Mouse (Mus musculus): ENCODE results near the gene Tcaf3. TPM values are rescaled to one million over a fixed set of nuclear protein-coding genes. Genes with fewer than 3 reads are reported as not detected.

The Tcaf3 gene
- polyA plus RNA-seq (2012): not detected in 2 replicates

DNA sequence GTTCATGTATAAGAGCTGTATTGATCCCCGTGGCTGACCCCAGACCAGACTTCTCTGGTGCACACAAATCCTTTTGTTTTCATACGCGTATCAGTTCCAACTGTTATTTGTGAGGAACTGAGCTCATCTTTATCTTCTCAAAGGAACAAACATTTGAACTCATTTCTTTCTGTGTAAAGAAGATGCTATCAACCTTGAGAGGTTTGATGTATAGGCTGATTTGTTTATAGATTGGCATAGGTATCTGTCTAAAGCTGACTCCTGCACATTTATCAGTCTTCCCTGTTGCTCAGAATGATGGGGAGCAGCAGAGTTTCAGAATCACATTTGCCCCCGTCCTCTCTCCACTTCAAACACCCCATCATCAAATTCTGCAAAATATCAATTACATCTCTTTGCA, at the start of gene Tcaf3:
TSS of gene Tcaf3 (minus strand) at position 101 of the 400 bp plus-strand sequence.
- H3K36me3 ChIP-seq (ENCODE audit: control insufficient read depth): no peaks in the 10 kb centered on the region
- H3K27me3 ChIP-seq (ENCODE audit: control insufficient read depth): no peaks in the 10 kb centered on the region
- H3K9me3 ChIP-seq (ENCODE audit: control insufficient read depth, low read length): no peaks in the 10 kb centered on the region
- no peaks in the 10 kb centered on the region for H3K4me1 ChIP-seq (ENCODE audit: control insufficient read depth)
- TF ChIP-seq TAL1 (IDR thresholded peaks at IDR 0.05; ENCODE audit: low read length) (no peak), GATA1 (IDR thresholded peaks at IDR 0.05; ENCODE audit: low read length) (no peak)
- no peak within 1 kb of the TSS for H3K4me3 ChIP-seq (replicated peaks)

DNA sequence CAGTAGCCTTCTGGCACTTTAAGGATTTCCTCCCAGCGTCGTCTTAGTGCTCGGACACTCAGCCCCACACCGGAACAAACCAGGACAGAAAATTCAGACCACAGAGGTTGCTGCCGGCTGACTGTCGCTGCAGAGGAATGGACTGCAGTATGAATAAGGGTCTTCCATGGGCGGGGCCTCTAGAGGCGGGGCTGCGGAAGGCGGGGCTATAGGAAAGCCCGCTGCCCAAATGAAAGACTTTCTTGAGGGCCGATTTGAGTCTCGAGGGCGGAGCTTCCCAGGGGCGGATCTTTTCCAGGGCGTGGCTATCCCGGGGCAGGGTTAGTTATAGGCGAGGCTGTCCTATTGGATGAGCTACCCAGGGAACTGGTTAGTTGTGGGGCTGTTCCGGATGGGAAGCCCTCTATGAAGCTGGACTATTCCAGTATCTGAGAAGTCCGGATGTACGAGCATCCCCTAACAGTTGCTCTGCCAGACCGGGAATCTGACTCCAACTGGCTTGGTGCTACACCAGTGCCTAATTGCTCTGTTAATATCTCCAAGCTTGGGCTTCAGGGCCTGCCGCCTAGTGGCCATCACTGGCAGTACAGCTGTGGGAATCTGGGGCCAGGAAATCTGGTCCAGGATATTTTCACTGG, 47.5 kb upstream of the Tcaf3 start, which contains the start of gene Tcaf2:
TSS of gene Tcaf2 (minus strand) at position 343 of the 638 bp plus-strand sequence.
- peaks cover 5% of the 10 kb centered on the region for H3K4me1 ChIP-seq (ENCODE audit: control insufficient read depth)
- no peak for TF ChIP-seq GATA1 (IDR thresholded peaks at IDR 0.05; ENCODE audit: low read length)
- TF ChIP-seq TAL1 (IDR thresholded peaks at IDR 0.05; ENCODE audit: low read length): no peak
- no peaks in the 10 kb centered on the region for H3K27me3 ChIP-seq (ENCODE audit: control insufficient read depth)
- H3K36me3 ChIP-seq (ENCODE audit: control insufficient read depth): no peaks in the 10 kb centered on the region
- H3K9me3 ChIP-seq (ENCODE audit: control insufficient read depth, low read length): no peaks in the 10 kb centered on the region
- peak within 1 kb of the TSS; percentile 16 for H3K4me3 ChIP-seq (replicated peaks)

DNA sequence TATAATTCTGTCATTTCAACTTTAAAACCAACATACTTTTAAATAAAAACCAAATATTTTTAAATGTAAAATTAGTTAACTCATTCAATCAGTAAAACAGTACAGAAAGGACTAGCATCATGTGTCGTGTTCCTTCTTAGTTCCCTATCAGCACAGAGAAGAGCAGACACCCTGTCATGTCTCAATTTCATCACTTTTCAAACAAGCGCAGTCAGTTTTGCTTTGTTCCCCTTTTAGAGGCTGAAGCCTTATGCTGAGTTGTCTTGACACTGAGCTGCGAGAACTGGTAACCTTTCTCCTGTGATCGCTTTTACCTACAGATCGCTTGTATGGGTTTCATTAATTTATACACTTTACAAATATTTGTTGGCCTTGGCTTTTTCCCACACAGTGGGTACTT, 36.9 kb upstream of the Tcaf3 start:
- no peaks in the 10 kb centered on the region for H3K9me3 ChIP-seq (ENCODE audit: control insufficient read depth, low read length)
- TF ChIP-seq TAL1 (IDR thresholded peaks at IDR 0.05; ENCODE audit: low read length): no peak
- TF ChIP-seq GATA1 (IDR thresholded peaks at IDR 0.05; ENCODE audit: low read length): no peak
- no peaks in the 10 kb centered on the region for H3K4me1 ChIP-seq (ENCODE audit: control insufficient read depth)
- H3K27me3 ChIP-seq (ENCODE audit: control insufficient read depth): no peaks in the 10 kb centered on the region
- no peak overlapping the region for H3K4me3 ChIP-seq (replicated peaks)
- H3K36me3 ChIP-seq (ENCODE audit: control insufficient read depth): no peaks in the 10 kb centered on the region

- H3K4me3 ChIP-seq (replicated peaks): no peak overlapping the region
- no peaks in the 10 kb centered on the region for H3K4me1 ChIP-seq (ENCODE audit: control insufficient read depth)
- no peaks in the 10 kb centered on the region for H3K9me3 ChIP-seq (ENCODE audit: control insufficient read depth, low read length)
- H3K27me3 ChIP-seq (ENCODE audit: control insufficient read depth): no peaks in the 10 kb centered on the region
- TF ChIP-seq GATA1 (IDR thresholded peaks at IDR 0.05; ENCODE audit: low read length): no peak
- no peaks in the 10 kb centered on the region for H3K36me3 ChIP-seq (ENCODE audit: control insufficient read depth)
These were observed 33.9 kb upstream of the Tcaf3 start for GRCm38 (mm10) chr6:42631395-42631794.

DNA sequence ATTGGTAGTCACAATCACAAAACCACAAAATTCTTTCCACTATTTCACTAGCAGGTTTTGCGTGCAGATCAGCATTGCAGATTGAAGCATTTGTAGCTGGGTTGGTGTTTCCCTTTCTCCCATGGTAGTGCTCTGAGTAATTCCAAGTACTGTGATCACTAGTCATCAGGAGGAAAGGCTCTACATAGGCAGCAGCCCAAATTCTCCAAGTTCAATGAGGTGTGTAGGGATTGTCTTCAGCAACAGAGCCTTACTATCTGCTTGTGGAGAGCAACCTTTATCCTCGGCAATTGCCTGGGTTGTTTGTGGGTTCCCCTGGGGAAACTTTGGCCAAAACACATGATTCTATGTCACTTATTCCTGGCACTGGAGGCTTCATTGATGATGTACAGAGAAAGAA, 19.4 kb upstream of the Tcaf3 start:
- H3K9me3 ChIP-seq (ENCODE audit: control insufficient read depth, low read length): no peaks in the 10 kb centered on the region
- no peak overlapping the region for H3K4me3 ChIP-seq (replicated peaks)
- no peaks in the 10 kb centered on the region for H3K36me3 ChIP-seq (ENCODE audit: control insufficient read depth)
- no peaks in the 10 kb centered on the region for H3K27me3 ChIP-seq (ENCODE audit: control insufficient read depth)
- TF ChIP-seq GATA1 (IDR thresholded peaks at IDR 0.05; ENCODE audit: low read length): no peak
- no peak for TF ChIP-seq TAL1 (IDR thresholded peaks at IDR 0.05; ENCODE audit: low read length)
- H3K4me1 ChIP-seq (ENCODE audit: control insufficient read depth): no peaks in the 10 kb centered on the region

DNA sequence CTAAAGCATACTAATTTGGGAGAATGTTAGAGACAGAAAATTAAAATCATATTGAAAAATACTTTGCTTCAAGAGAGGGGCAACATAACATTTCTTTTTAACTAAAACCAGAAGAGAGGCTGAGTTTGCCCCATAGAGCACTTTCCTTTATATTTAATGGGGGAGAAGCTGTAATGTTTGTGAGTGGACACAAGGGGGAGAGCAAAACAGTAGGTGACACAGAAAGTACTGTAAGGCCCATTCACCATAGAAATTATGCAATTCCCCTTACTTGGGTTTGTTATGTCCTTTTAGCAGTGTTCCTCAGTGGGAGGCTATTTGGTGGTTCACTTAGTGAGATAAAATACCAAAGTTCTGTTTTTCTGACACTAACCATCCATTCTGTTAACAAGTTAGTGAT, 14.7 kb upstream of the Tcaf3 start:
- Histone ChIP-seq H3K9me3 (ENCODE audit: control insufficient read depth, low read length) (no peaks in the 10 kb centered on the region), H3K4me1 (ENCODE audit: control insufficient read depth) (no peaks in the 10 kb centered on the region), H3K36me3 (ENCODE audit: control insufficient read depth) (no peaks in the 10 kb centered on the region), H3K27me3 (ENCODE audit: control insufficient read depth) (no peaks in the 10 kb centered on the region), H3K4me3 (replicated peaks) (no peak overlapping the region)
- no peak for TF ChIP-seq GATA1 (IDR thresholded peaks at IDR 0.05; ENCODE audit: low read length)
- no peak for TF ChIP-seq TAL1 (IDR thresholded peaks at IDR 0.05; ENCODE audit: low read length)

GRCm38 (mm10) chr6:42610954-42611522, 13.5 kb upstream of the Tcaf3 start:
- H3K36me3 ChIP-seq (ENCODE audit: control insufficient read depth): no peaks in the 10 kb centered on the region
- no peaks in the 10 kb centered on the region for H3K27me3 ChIP-seq (ENCODE audit: control insufficient read depth)
- no peaks in the 10 kb centered on the region for H3K9me3 ChIP-seq (ENCODE audit: control insufficient read depth, low read length)
- H3K4me1 ChIP-seq (ENCODE audit: control insufficient read depth): no peaks in the 10 kb centered on the region
- H3K4me3 ChIP-seq (replicated peaks): no peak overlapping the region
- TF ChIP-seq GATA1 (IDR thresholded peaks at IDR 0.05; ENCODE audit: low read length) (no peak), TAL1 (IDR thresholded peaks at IDR 0.05; ENCODE audit: low read length) (no peak)

DNA sequence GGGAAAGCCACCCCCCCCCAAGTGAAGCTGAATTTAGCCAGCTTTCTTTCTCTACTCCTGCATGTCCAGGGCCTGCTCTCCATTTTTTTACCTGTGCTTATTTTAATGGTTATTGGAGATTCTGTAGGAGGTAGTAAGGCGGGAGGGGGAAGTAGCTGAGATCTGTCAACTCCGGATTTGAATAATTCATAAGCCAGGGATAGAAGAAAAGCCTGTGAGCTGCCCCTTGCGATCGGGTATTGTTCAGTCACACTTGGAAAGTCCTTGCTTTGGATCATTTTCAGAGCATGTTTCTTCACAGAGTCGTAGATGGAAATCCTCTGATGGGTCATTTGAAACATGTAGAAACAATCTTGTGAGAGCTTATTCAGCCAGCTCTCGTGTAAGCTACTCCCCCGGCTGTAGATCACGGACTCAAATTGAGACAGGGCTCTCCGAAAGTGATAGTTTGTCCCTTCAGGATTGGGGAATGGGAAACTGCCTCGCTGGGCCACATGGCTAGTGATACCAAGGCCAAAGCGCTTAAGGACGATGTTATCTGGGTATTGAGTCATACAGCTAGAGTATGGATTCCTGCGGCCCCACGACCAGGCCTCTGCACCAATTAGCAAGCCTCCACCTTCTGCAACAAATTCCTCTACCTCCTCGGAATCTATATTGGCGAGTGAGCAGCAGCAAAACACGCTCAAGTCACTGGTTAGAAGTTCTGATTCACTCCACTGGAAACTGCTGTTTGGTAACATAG, 4.2 kb downstream of the Tcaf3 start:
- H3K4me3 ChIP-seq (replicated peaks): no peak overlapping the region
- H3K36me3 ChIP-seq (ENCODE audit: control insufficient read depth): no peaks in the 10 kb centered on the region
- no peaks in the 10 kb centered on the region for H3K9me3 ChIP-seq (ENCODE audit: control insufficient read depth, low read length)
- H3K27me3 ChIP-seq (ENCODE audit: control insufficient read depth): no peaks in the 10 kb centered on the region
- no peaks in the 10 kb centered on the region for H3K4me1 ChIP-seq (ENCODE audit: control insufficient read depth)
- no peak for TF ChIP-seq GATA1 (IDR thresholded peaks at IDR 0.05; ENCODE audit: low read length)
- TF ChIP-seq TAL1 (IDR thresholded peaks at IDR 0.05; ENCODE audit: low read length): no peak

DNA sequence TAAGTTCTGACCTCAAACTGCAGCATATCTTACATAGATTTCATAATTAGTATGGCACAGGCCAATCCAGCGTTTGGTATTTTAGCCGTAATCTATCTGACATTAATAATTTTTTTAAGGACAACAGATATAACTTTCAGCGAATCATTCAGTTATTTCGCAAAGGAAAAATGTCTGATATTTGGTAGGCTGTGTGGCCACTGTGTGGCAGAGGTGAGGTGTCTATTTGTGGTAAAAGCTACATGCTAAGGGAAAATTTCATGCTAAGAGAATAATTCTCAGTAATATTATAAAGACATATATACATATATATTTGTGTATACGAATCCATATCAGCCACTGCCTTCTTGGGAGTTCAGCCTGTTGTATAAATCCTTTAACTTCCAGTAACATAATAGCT, 10.9 kb downstream of the Tcaf3 start:
- TF ChIP-seq GATA1 (IDR thresholded peaks at IDR 0.05; ENCODE audit: low read length) (no peak), TAL1 (IDR thresholded peaks at IDR 0.05; ENCODE audit: low read length) (no peak)
- no peaks in the 10 kb centered on the region for H3K36me3 ChIP-seq (ENCODE audit: control insufficient read depth)
- no peaks in the 10 kb centered on the region; the same call in 1 of the 2 replicates for H3K4me1 ChIP-seq (ENCODE audit: control insufficient read depth)
- no peaks in the 10 kb centered on the region for H3K9me3 ChIP-seq (ENCODE audit: control insufficient read depth, low read length)
- no peak overlapping the region for H3K4me3 ChIP-seq (replicated peaks)
- H3K27me3 ChIP-seq (ENCODE audit: control insufficient read depth): no peaks in the 10 kb centered on the region
